Mouse (Mus musculus): ENCODE measurements around the gene Lrba. TPM values are rescaled to one million over a fixed set of nuclear protein-coding genes. Genes with fewer than 3 reads are reported as not detected.

The Lrba gene
- polyA plus RNA-seq, 1 experiment from 2014 or later, result 2.6 TPM

GRCm38 (mm10) chr3:86786845-86787351 lies 562.4 kb downstream of the Lrba start:
- peak overlapping the region; percentile 35 for H3K27ac ChIP-seq (replicated peaks)
- H3K4me2 ChIP-seq (replicated peaks; ENCODE audit: low read depth), result no peak overlapping the region
- no peak overlapping the region for H3K4me3 ChIP-seq (ENCODE audit: low read depth, low read length)
- peak; percentile 34 for DNase-seq (ENCODE audit: low spot score)
- WGBS, result 27% methylated on average over 11 of the region's 11 CpGs
- no peaks in the 10 kb centered on the region for H3K9me3 ChIP-seq (ENCODE audit: control insufficient read depth, low read length)
- peak; percentile 73 for ATAC-seq (ENCODE audit: low FRiP score, low TSS enrichment)
- no peaks in the 10 kb centered on the region for H3K4me1 ChIP-seq (replicated peaks; ENCODE audit: control insufficient read depth, insufficient read depth)
- no peak for TF ChIP-seq CTCF (IDR thresholded peaks at IDR 0.05; ENCODE audit: low read depth)
- TF ChIP-seq EP300 (optimal IDR thresholded peaks at IDR 0.05), result no peak
- no peaks in the 10 kb centered on the region for H3K27me3 ChIP-seq (ENCODE audit: control insufficient read depth, insufficient read depth, low read length)
- no peaks in the 10 kb centered on the region for H3K36me3 ChIP-seq (ENCODE audit: control insufficient read depth, insufficient read depth, low read length)
- no peak overlapping the region; the same call in 1 of the 2 replicates for H3K9ac ChIP-seq (ENCODE audit: low read length)

- Histone ChIP-seq H3K4me3 (ENCODE audit: low read depth, low read length) (no peak overlapping the region), H3K27me3 (ENCODE audit: control insufficient read depth, insufficient read depth, low read length) (no peaks in the 10 kb centered on the region), H3K27ac (replicated peaks) (peak overlapping the region; percentile 35), H3K4me2 (replicated peaks; ENCODE audit: low read depth) (no peak overlapping the region), H3K36me3 (ENCODE audit: control insufficient read depth, insufficient read depth, low read length) (no peaks in the 10 kb centered on the region), H3K4me1 (replicated peaks; ENCODE audit: control insufficient read depth, insufficient read depth) (no peaks in the 10 kb centered on the region), H3K9ac (ENCODE audit: low read length) (no peak overlapping the region), H3K9me3 (ENCODE audit: control insufficient read depth, low read length) (no peaks in the 10 kb centered on the region)
- DNase-seq (ENCODE audit: low spot score) (no peak), ATAC-seq (ENCODE audit: low FRiP score, low TSS enrichment) (no peak)
- TF ChIP-seq EP300 (optimal IDR thresholded peaks at IDR 0.05), result no peak
- no peak for TF ChIP-seq CTCF (IDR thresholded peaks at IDR 0.05; ENCODE audit: low read depth)
- WGBS, result 70% methylated on average over 10 of the region's 10 CpGs
Measured at GRCm38 (mm10) chr3:86787423-86788123, 563.1 kb downstream of the Lrba start.

GRCm38 (mm10) chr3:86788711-86789110 lies 564.2 kb downstream of the Lrba start:
- no peak for TF ChIP-seq EP300 (optimal IDR thresholded peaks at IDR 0.05)
- TF ChIP-seq CTCF (IDR thresholded peaks at IDR 0.05; ENCODE audit: low read depth), result peak; percentile 84
- Histone ChIP-seq H3K4me1 (replicated peaks; ENCODE audit: control insufficient read depth, insufficient read depth) (no peaks in the 10 kb centered on the region), H3K9me3 (ENCODE audit: control insufficient read depth, low read length) (no peaks in the 10 kb centered on the region), H3K4me3 (ENCODE audit: low read depth, low read length) (no peak overlapping the region), H3K27ac (replicated peaks) (no peak overlapping the region), H3K4me2 (replicated peaks; ENCODE audit: low read depth) (no peak overlapping the region), H3K36me3 (ENCODE audit: control insufficient read depth, insufficient read depth, low read length) (no peaks in the 10 kb centered on the region), H3K27me3 (ENCODE audit: control insufficient read depth, insufficient read depth, low read length) (no peaks in the 10 kb centered on the region), H3K9ac (ENCODE audit: low read length) (no peak overlapping the region)
- ATAC-seq (ENCODE audit: low FRiP score, low TSS enrichment) (no peak), DNase-seq (ENCODE audit: low spot score) (peak; percentile 59)
- WGBS, result 40% methylated on average over 6 of the region's 6 CpGs

GRCm38 (mm10) chr3:86789752-86790151 lies 565.3 kb downstream of the Lrba start:
- no peaks in the 10 kb centered on the region for H3K4me1 ChIP-seq (replicated peaks; ENCODE audit: control insufficient read depth, insufficient read depth)
- no peak for ATAC-seq (ENCODE audit: low FRiP score, low TSS enrichment)

GRCm38 (mm10) chr3:86793264-86793663 lies 568.8 kb downstream of the Lrba start:
- DNase-seq (ENCODE audit: low spot score) (no peak), ATAC-seq (ENCODE audit: low FRiP score, low TSS enrichment) (peak; percentile 24; the same call in 1 of the 2 replicates)
- Histone ChIP-seq H3K27me3 (ENCODE audit: control insufficient read depth, insufficient read depth, low read length) (no peaks in the 10 kb centered on the region), H3K4me3 (ENCODE audit: low read depth, low read length) (no peak overlapping the region), H3K36me3 (ENCODE audit: control insufficient read depth, insufficient read depth, low read length) (no peaks in the 10 kb centered on the region), H3K27ac (replicated peaks) (0 out of 2 replicates have a peak overlapping the region, but pooled peaks have one; percentile 26), H3K9me3 (ENCODE audit: control insufficient read depth, low read length) (no peaks in the 10 kb centered on the region), H3K4me2 (replicated peaks; ENCODE audit: low read depth) (no peak overlapping the region), H3K9ac (ENCODE audit: low read length) (no peak overlapping the region), H3K4me1 (replicated peaks; ENCODE audit: control insufficient read depth, insufficient read depth) (no peaks in the 10 kb centered on the region)
- 52% methylated on average over 4 of the region's 4 CpGs for WGBS
- TF ChIP-seq CTCF (IDR thresholded peaks at IDR 0.05; ENCODE audit: low read depth), result no peak
- TF ChIP-seq EP300 (optimal IDR thresholded peaks at IDR 0.05), result no peak

More at GRCm38 (mm10) chr3:86789752-86790151, 565.3 kb downstream of the Lrba start:
- H3K4me2 ChIP-seq (replicated peaks; ENCODE audit: low read depth), result no peak overlapping the region
- H3K27me3 ChIP-seq (ENCODE audit: control insufficient read depth, insufficient read depth, low read length), result no peaks in the 10 kb centered on the region
- H3K27ac ChIP-seq (replicated peaks), result no peak overlapping the region
- H3K4me3 ChIP-seq (ENCODE audit: low read depth, low read length), result no peak overlapping the region
- DNase-seq (ENCODE audit: low spot score), result no peak
- no peaks in the 10 kb centered on the region for H3K36me3 ChIP-seq (ENCODE audit: control insufficient read depth, insufficient read depth, low read length)
- H3K9ac ChIP-seq (ENCODE audit: low read length), result no peak overlapping the region
- H3K9me3 ChIP-seq (ENCODE audit: control insufficient read depth, low read length), result no peaks in the 10 kb centered on the region
- 81% methylated on average over 5 of the region's 5 CpGs for WGBS
- TF ChIP-seq EP300 (optimal IDR thresholded peaks at IDR 0.05), result no peak

GRCm38 (mm10) chr3:86793720-86794191 lies 569.3 kb downstream of the Lrba start:
- H3K4me1 ChIP-seq (replicated peaks; ENCODE audit: control insufficient read depth, insufficient read depth), result no peaks in the 10 kb centered on the region
- WGBS, result 23% methylated on average over 1 of the region's 1 CpGs
- no peaks in the 10 kb centered on the region for H3K27me3 ChIP-seq (ENCODE audit: control insufficient read depth, insufficient read depth, low read length)
- H3K36me3 ChIP-seq (ENCODE audit: control insufficient read depth, insufficient read depth, low read length), result no peaks in the 10 kb centered on the region
- H3K9me3 ChIP-seq (ENCODE audit: control insufficient read depth, low read length), result no peaks in the 10 kb centered on the region
- 0 out of 2 replicates have a peak overlapping the region, but pooled peaks have one; percentile 26 for H3K27ac ChIP-seq (replicated peaks)
- no peak overlapping the region for H3K9ac ChIP-seq (ENCODE audit: low read length)
- ATAC-seq (ENCODE audit: low FRiP score, low TSS enrichment), result peak; percentile 86
- no peak overlapping the region for H3K4me2 ChIP-seq (replicated peaks; ENCODE audit: low read depth)
- H3K4me3 ChIP-seq (ENCODE audit: low read depth, low read length), result no peak overlapping the region
- DNase-seq (ENCODE audit: low spot score), result no peak
- no peak; the same call in 1 of the 2 replicates for TF ChIP-seq CTCF (IDR thresholded peaks at IDR 0.05; ENCODE audit: low read depth)
- no peak for TF ChIP-seq EP300 (optimal IDR thresholded peaks at IDR 0.05)
